Mouse (Mus musculus) gastrocnemius, postnatal 4 days (tissue): Measurements from ENCODE around the gene Uhrf1. TPM values are rescaled to one million over a fixed set of nuclear protein-coding genes. Genes with fewer than 3 reads are reported as not detected.

Source experiments
- DNase-seq, 2 experiments: peaks; one replicate each; pipeline ENCODE4 v3.0.0; 2021 to 2022; ENCODE audit warnings: low spot score in 2 of 2, mixed read lengths in 2 of 2
- total RNA-seq, 2 experiments: library from RNA; stranded (reverse); gene quantifications; 2 replicates each; pipeline ENCODE4 v1.2.3; 2021

The Uhrf1 gene
- total RNA-seq, 2 experiments from 2014 or later: 39.7 to 41.6 TPM

DNA sequence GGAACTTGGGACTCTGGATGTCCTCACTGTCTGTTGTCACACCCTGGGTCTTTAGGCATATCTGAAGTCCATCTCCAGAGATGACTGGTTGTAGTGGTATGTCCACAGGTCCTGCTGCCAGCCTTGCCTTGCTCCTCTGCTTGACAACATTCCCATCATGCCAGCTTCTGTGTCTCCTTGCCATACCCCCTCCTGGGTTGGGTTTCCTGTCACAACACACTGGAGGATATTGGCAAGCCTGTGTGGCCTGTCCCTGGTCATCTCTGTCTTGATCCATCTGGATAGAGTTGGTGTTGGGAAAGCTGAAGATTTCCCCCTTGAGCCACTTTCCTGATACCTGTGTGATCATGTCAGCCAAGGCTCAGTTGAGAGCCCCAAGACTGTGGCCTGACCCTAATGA, 37.6 kb downstream of the Uhrf1 start:
- no peak for DNase-seq

DNA sequence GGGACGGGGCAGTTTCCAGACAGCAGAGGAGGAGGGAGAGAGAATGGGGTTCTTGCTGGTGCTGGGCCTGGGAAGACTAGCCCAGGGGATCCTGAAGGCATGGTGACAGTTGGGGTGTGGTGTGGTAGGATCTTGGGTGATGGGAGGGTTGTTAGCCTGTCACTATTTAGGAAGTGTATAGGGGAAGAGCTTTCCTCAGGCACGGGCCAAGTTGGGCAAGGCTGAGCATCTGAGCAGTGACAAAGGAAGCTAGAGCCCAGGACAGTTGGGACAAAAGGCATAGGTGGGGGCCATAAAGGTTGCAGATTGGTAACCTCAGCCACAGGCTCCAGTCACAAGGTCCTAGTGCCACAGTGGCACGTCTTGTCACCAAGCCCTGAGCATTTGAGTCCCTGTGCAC, 40.3 kb downstream of the Uhrf1 start:
- no peak for DNase-seq

GRCm38 (mm10) chr17:56345364-56345763, 42.2 kb downstream of the Uhrf1 start:
- no peak for DNase-seq

GRCm38 (mm10) chr17:56348128-56348527, 45.0 kb downstream of the Uhrf1 start:
- no peak for DNase-seq

- no peak for DNase-seq
Measured at GRCm38 (mm10) chr17:56348586-56348985, 45.5 kb downstream of the Uhrf1 start.

- DNase-seq: peak; percentile 64 to 79
Measured at GRCm38 (mm10) chr17:56350694-56351093, 47.6 kb downstream of the Uhrf1 start.

- peak; percentile 37 to 65 for DNase-seq
Measured at GRCm38 (mm10) chr17:56356921-56357885, 54.1 kb downstream of the Uhrf1 start.

DNA sequence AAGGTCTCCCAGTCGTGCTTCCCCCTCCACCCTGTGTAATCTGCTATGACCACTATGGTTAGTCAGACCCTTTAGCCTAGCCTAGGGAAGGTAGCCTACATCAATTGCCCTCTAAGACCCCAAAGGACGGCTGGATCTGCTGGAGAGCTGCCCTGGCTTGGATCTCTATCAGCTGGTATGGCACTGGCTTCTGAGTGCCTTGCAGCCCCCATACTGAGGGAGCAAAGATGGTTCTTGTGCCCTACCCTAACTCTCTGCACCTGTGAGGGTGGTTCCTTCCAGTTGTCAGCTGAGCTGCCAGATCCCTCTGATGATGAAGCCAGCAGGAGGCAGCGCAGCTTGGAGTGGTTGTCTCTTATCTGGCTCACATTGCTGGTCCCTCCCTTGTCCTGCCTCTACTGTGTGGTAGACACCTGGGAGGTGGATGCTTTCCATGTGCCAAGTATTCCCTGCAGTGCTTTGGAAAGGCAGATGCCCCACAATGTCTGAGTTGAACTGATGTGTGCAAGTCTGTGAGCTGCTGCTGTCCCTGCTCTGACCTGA, 56.1 kb downstream of the Uhrf1 start:
- DNase-seq: no peak

GRCm38 (mm10) chr17:56359864-56360263, 56.7 kb downstream of the Uhrf1 start:
- no peak for DNase-seq

DNA sequence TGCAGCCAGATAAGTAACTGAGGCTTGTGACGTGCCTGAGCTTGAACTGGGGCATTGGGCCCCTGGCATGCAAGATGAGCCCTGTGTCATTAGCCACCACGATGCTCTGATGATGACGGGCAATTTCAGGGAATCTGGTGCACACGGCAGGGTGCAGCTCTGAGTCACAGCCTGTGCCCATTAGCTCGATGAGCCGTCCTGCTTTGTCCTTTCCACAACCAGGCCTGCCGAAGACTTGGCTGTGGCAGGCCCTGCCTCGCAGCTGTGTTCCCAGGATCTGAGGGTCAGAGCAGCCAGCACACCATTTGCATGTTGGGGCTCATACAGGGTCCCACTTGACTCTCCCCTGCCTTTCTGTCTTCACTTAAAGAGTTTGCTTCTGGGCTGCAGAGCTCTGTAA, 57.3 kb downstream of the Uhrf1 start:
- DNase-seq: no peak

- DNase-seq: no peak
Measured at GRCm38 (mm10) chr17:56361542-56361941, 58.4 kb downstream of the Uhrf1 start.

GRCm38 (mm10) chr17:56365791-56366673, 62.9 kb downstream of the Uhrf1 start:
- no peak for DNase-seq

- DNase-seq: no peak
Measured at GRCm38 (mm10) chr17:56368291-56368790, 65.2 kb downstream of the Uhrf1 start.

DNA sequence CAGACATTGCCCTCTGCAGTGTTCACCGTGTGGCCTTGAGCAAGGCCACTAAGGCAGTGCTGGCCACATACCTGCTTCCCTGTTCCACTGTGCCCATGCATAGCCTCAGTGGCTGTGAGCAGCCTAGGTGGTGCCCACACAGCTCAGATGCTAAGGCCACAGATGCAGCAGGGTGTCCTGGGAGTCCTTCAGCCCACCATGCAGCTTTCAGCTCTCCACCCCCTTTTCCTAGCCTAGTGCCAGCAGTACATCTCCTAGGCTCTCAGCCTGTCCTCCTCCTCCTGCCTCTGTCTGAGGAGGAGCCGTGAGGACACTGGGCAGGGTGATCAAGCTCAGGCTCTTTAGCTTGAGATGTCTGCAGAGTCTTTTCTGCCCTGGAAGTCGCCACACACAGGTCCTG, 67.0 kb downstream of the Uhrf1 start:
- no peak for DNase-seq

- DNase-seq: no peak
Measured at GRCm38 (mm10) chr17:56371029-56371660, 68.0 kb downstream of the Uhrf1 start.

- no peak for DNase-seq
Measured at GRCm38 (mm10) chr17:56372109-56372508, 69.0 kb downstream of the Uhrf1 start.

Other genes starting within 250 kb of the Uhrf1 start
- gene Ubxn6, start 228.3 kb upstream of the Uhrf1 start, total RNA-seq: 10 to 100 TPM; 45.7 to 46.1 TPM
- 10 to 100 TPM; 52.4 to 61.6 TPM for gene Hdgfl2, start 223.7 kb upstream of the Uhrf1 start, total RNA-seq
- 10 to 100 TPM; 60.0 to 80.1 TPM for gene Plin4, start 193.5 kb upstream of the Uhrf1 start, total RNA-seq
- gene Plin5, start 185.7 kb upstream of the Uhrf1 start, total RNA-seq: 10 to 100 TPM; 25.7 to 29.7 TPM
- gene Lrg1, start 181.3 kb upstream of the Uhrf1 start, total RNA-seq: 1 to 10 TPM; 3.1 to 4.0 TPM
- gene Sema6b, start 163.0 kb upstream of the Uhrf1 start, total RNA-seq: 10 to 100 TPM; 21.0 to 21.8 TPM
- 1 to 10 TPM; 6.7 to 6.8 TPM for gene Tnfaip8l1, start 140.8 kb upstream of the Uhrf1 start, total RNA-seq
- gene Mydgf, start 119.4 kb upstream of the Uhrf1 start, total RNA-seq: 10 to 100 TPM; 42.4 to 47.5 TPM
- gene Dpp9, start 84.4 kb upstream of the Uhrf1 start, total RNA-seq: 10 to 100 TPM; 30.0 to 30.5 TPM
- 10 to 100 TPM; 98.3 to 99.9 TPM for gene Fem1a, start 46.5 kb upstream of the Uhrf1 start, total RNA-seq
- 1 to 10 TPM; 8.5 to 8.9 TPM for gene Ticam1, start 26.5 kb upstream of the Uhrf1 start, total RNA-seq
- 10 to 100 TPM; 59.0 to 60.6 TPM for gene Plin3, start 10.4 kb upstream of the Uhrf1 start, total RNA-seq
- gene Arrdc5, start 3.0 kb upstream of the Uhrf1 start, total RNA-seq: not detected
- 10 to 100 TPM; 33.3 to 35.0 TPM for gene Kdm4b, start 22.7 kb downstream of the Uhrf1 start, total RNA-seq
- 100 to 1,000 TPM; 115 TPM for gene Ptprs, start 173.2 kb downstream of the Uhrf1 start, total RNA-seq
- gene Znrf4, start 209.1 kb downstream of the Uhrf1 start, total RNA-seq: not detected